In the genomic region with DNA sequence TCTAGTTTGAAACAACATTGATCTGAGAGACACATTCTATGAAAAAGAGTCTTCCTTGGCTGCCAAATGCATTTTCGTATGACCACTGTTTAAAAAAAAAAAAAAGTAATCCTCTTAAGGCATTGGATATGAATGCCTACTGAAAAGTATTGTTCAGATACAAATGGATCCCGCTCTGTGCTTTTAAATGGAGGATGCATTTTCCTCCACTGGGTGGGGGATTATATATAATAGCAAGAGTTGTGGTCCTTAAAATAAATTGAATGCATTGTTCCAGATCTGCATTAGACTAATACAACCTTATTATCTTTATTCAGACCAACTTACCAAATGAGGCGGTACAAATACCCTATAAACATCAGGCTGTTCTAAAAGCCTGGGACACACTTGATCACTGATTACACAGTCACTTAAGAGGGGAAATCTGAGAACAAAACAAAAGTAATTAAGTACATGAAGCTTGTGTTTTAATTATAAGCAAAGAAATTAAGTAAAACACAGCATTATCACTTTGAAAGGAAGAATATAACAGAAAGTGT, we compare ENCODE assay signal across 19 mouse cellular contexts.
DNase-seq lines count a peak whose midpoint lies in the region; ATAC-seq lines count a peak whose summit lies in the region.
"Had no signal": no experiment of that assay in that cellular context is flagged by ENCODE, and none has a peak within 500 bp of the region (broad histone marks: within the 10 kb centered on the region; RNA-seq: fewer than 3 reads in every experiment).

No protein-coding gene starts in this region.

- no peak overlapping the region for H3K9ac ChIP-seq in forebrain, embryonic 12.5 days
- H3K9ac ChIP-seq in forebrain, embryonic 15.5 days (replicated peaks) = no peak overlapping the region
- H3K9ac ChIP-seq in midbrain, embryonic 12.5 days (replicated peaks) = no peak overlapping the region
- no peak overlapping the region for H3K9ac ChIP-seq in midbrain, embryonic 16.5 days (ENCODE audit: low read depth, low read length)
- H3K9ac ChIP-seq in neural tube, embryonic 13.5 days = no peak overlapping the region
- H3K9ac ChIP-seq in neural tube, embryonic 15.5 days (replicated peaks) = no peak overlapping the region
- no peak overlapping the region for H3K9ac ChIP-seq in neural tube, embryonic 14.5 days (replicated peaks; ENCODE audit: low read depth, low read length)
- H3K9ac ChIP-seq: embryonic facial prominence, embryonic 12.5 days; heart, embryonic 13.5 days; hindbrain, embryonic 13.5 days had no signal

- no peak overlapping the region for H3K27ac ChIP-seq in forebrain, embryonic 12.5 days
- no peak overlapping the region for H3K27ac ChIP-seq in forebrain, embryonic 15.5 days (replicated peaks)
- H3K27ac ChIP-seq in midbrain, embryonic 12.5 days (replicated peaks) = no peak overlapping the region
- no peak overlapping the region for H3K27ac ChIP-seq in midbrain, embryonic 16.5 days (ENCODE audit: low read length)
- H3K27ac ChIP-seq in neural tube, embryonic 13.5 days (replicated peaks) = no peak overlapping the region
- H3K27ac ChIP-seq in neural tube, embryonic 15.5 days (replicated peaks) = no peak overlapping the region
- no peak overlapping the region for H3K27ac ChIP-seq in neural tube, embryonic 14.5 days (ENCODE audit: low read depth, low read length)
- H3K27ac ChIP-seq: embryonic facial prominence, embryonic 12.5 days; heart, embryonic 13.5 days; hindbrain, embryonic 13.5 days; hindbrain, postnatal 0 days had no signal

- no peaks in the 10 kb centered on the region for H3K36me3 ChIP-seq in forebrain, embryonic 12.5 days (replicated peaks)
- no peaks in the 10 kb centered on the region for H3K36me3 ChIP-seq in forebrain, embryonic 15.5 days
- no peaks in the 10 kb centered on the region for H3K36me3 ChIP-seq in midbrain, embryonic 12.5 days
- H3K36me3 ChIP-seq in midbrain, embryonic 16.5 days (ENCODE audit: control insufficient read depth, insufficient read depth, low read length) = no peaks in the 10 kb centered on the region
- H3K36me3 ChIP-seq in neural tube, embryonic 13.5 days = no peaks in the 10 kb centered on the region
- no peaks in the 10 kb centered on the region for H3K36me3 ChIP-seq in neural tube, embryonic 15.5 days
- no peaks in the 10 kb centered on the region for H3K36me3 ChIP-seq in neural tube, embryonic 14.5 days (ENCODE audit: control insufficient read depth, insufficient read depth, low read length)
- H3K36me3 ChIP-seq: embryonic facial prominence, embryonic 12.5 days; heart, embryonic 13.5 days; hindbrain, embryonic 13.5 days had no signal

- peaks cover 6% of the 10 kb centered on the region for H3K4me1 ChIP-seq in forebrain, embryonic 12.5 days
- no peaks in the 10 kb centered on the region for H3K4me1 ChIP-seq in forebrain, embryonic 15.5 days
- 0 out of 2 replicates have a peak, but pooled peaks cover 5% of the 10 kb centered on the region for H3K4me1 ChIP-seq in midbrain, embryonic 12.5 days
- no peaks in the 10 kb centered on the region for H3K4me1 ChIP-seq in midbrain, embryonic 16.5 days (ENCODE audit: control insufficient read depth, insufficient read depth, low read length)
- H3K4me1 ChIP-seq in neural tube, embryonic 13.5 days (replicated peaks) = no peaks in the 10 kb centered on the region
- H3K4me1 ChIP-seq in neural tube, embryonic 15.5 days = no peaks in the 10 kb centered on the region
- no peaks in the 10 kb centered on the region for H3K4me1 ChIP-seq in neural tube, embryonic 14.5 days (ENCODE audit: control insufficient read depth, insufficient read depth, low read length)
- H3K4me1 ChIP-seq: embryonic facial prominence, embryonic 12.5 days; heart, embryonic 13.5 days; hindbrain, embryonic 13.5 days had no signal

- ATAC-seq in forebrain, embryonic 12.5 days (ENCODE audit: low FRiP score) = peak; percentile 56; the same call in 1 of the 2 replicates
- no peak for ATAC-seq in forebrain, embryonic 15.5 days (replicated peaks)
- peak; percentile 73 for ATAC-seq in midbrain, embryonic 12.5 days (ENCODE audit: low FRiP score, low read depth)
- no peak for ATAC-seq in midbrain, embryonic 16.5 days
- 0 out of 2 replicates have a peak, but pooled peaks have one; percentile 36 for ATAC-seq in neural tube, embryonic 13.5 days (ENCODE audit: low read depth)
- ATAC-seq in neural tube, embryonic 15.5 days (ENCODE audit: low FRiP score) = no peak
- ATAC-seq in neural tube, embryonic 14.5 days (ENCODE audit: low read depth) = peak; percentile 60; the same call in 1 of the 2 replicates
- ATAC-seq: hindbrain, postnatal 0 days had no signal

- WGBS in forebrain, embryonic 12.5 days = 10% methylated on average over 3 of the region's 3 CpGs
- 7% methylated on average over 3 of the region's 3 CpGs for WGBS in forebrain, embryonic 15.5 days
- 19% methylated on average over 3 of the region's 3 CpGs for WGBS in midbrain, embryonic 12.5 days
- 23% methylated on average over 3 of the region's 3 CpGs for WGBS in midbrain, embryonic 16.5 days
- WGBS in neural tube, embryonic 13.5 days = 39% methylated on average over 3 of the region's 3 CpGs
- 40% methylated on average over 3 of the region's 3 CpGs for WGBS in neural tube, embryonic 15.5 days
- 45% methylated on average over 3 of the region's 3 CpGs for WGBS in neural tube, embryonic 14.5 days

- no peak overlapping the region for H3K4me3 ChIP-seq in forebrain, embryonic 12.5 days (replicated peaks)
- no peak overlapping the region for H3K4me3 ChIP-seq in forebrain, embryonic 15.5 days
- H3K4me3 ChIP-seq in midbrain, embryonic 12.5 days = no peak overlapping the region
- no peak overlapping the region for H3K4me3 ChIP-seq in midbrain, embryonic 16.5 days (ENCODE audit: low read depth, low read length)
- H3K4me3 ChIP-seq in neural tube, embryonic 13.5 days = no peak overlapping the region
- H3K4me3 ChIP-seq in neural tube, embryonic 15.5 days (replicated peaks) = no peak overlapping the region
- H3K4me3 ChIP-seq in neural tube, embryonic 14.5 days (ENCODE audit: low read depth, low read length) = no peak overlapping the region
- H3K4me3 ChIP-seq: embryonic facial prominence, embryonic 12.5 days; heart, embryonic 13.5 days; hindbrain, embryonic 13.5 days had no signal

- H3K9me3 ChIP-seq in forebrain, embryonic 12.5 days = no peaks in the 10 kb centered on the region
- no peaks in the 10 kb centered on the region for H3K9me3 ChIP-seq in forebrain, embryonic 15.5 days
- no peaks in the 10 kb centered on the region for H3K9me3 ChIP-seq in midbrain, embryonic 12.5 days
- no peaks in the 10 kb centered on the region for H3K9me3 ChIP-seq in midbrain, embryonic 16.5 days (replicated peaks; ENCODE audit: control insufficient read depth, low read length, poor library complexity, severe bottlenecking)
- no peaks in the 10 kb centered on the region for H3K9me3 ChIP-seq in neural tube, embryonic 13.5 days
- H3K9me3 ChIP-seq in neural tube, embryonic 15.5 days (replicated peaks) = no peaks in the 10 kb centered on the region
- H3K9me3 ChIP-seq in neural tube, embryonic 14.5 days (ENCODE audit: control insufficient read depth, low read length) = no peaks in the 10 kb centered on the region
- H3K9me3 ChIP-seq: embryonic facial prominence, embryonic 12.5 days; heart, embryonic 13.5 days; hindbrain, embryonic 13.5 days had no signal

- peaks cover 13% of the 10 kb centered on the region for H3K27me3 ChIP-seq in forebrain, embryonic 12.5 days
- peaks cover 11% of the 10 kb centered on the region for H3K27me3 ChIP-seq in forebrain, embryonic 15.5 days
- H3K27me3 ChIP-seq in midbrain, embryonic 12.5 days = no peaks in the 10 kb centered on the region
- H3K27me3 ChIP-seq in midbrain, embryonic 16.5 days (ENCODE audit: control insufficient read depth, insufficient read depth, low read depth, low read length) = no peaks in the 10 kb centered on the region
- no peaks in the 10 kb centered on the region for H3K27me3 ChIP-seq in neural tube, embryonic 13.5 days
- H3K27me3 ChIP-seq in neural tube, embryonic 15.5 days (replicated peaks) = no peaks in the 10 kb centered on the region
- H3K27me3 ChIP-seq in neural tube, embryonic 14.5 days (ENCODE audit: control insufficient read depth, insufficient read depth, low read length) = no peaks in the 10 kb centered on the region
- H3K27me3 ChIP-seq: embryonic facial prominence, embryonic 12.5 days; heart, embryonic 13.5 days; hindbrain, embryonic 13.5 days had no signal

- H3K4me2 ChIP-seq in forebrain, embryonic 12.5 days = no peak overlapping the region
- H3K4me2 ChIP-seq in forebrain, embryonic 15.5 days (replicated peaks) = no peak overlapping the region
- H3K4me2 ChIP-seq in midbrain, embryonic 12.5 days (replicated peaks) = no peak overlapping the region
- no peak overlapping the region for H3K4me2 ChIP-seq in midbrain, embryonic 16.5 days (ENCODE audit: low read length)
- H3K4me2 ChIP-seq in neural tube, embryonic 13.5 days = no peak overlapping the region
- no peak overlapping the region for H3K4me2 ChIP-seq in neural tube, embryonic 15.5 days
- H3K4me2 ChIP-seq in neural tube, embryonic 14.5 days (ENCODE audit: low read depth, low read length) = no peak overlapping the region
- H3K4me2 ChIP-seq: embryonic facial prominence, embryonic 12.5 days; heart, embryonic 13.5 days; hindbrain, embryonic 13.5 days had no signal

- DNase-seq in right cerebral cortex, adult 18-20 months = no peak
- DNase-seq: adrenal gland, postnatal 10 days; cerebellum, adult 11-12 months; cerebellum, adult 9-10 months; cerebellum, postnatal 25 days; gastrocnemius, postnatal 36 days; heart, adult 11 months; heart, postnatal 36 days had no signal

Comparison
In these comparisons a context has a peak if more than half of its experiments do, and no peak if none do; other contexts are left out.
1. ATAC-seq: peak in forebrain, embryonic 12.5 days (single experiment), midbrain, embryonic 12.5 days (single experiment), neural tube, embryonic 13.5 days (single experiment) and neural tube, embryonic 14.5 days (single experiment); none in forebrain, embryonic 15.5 days (single experiment), midbrain, embryonic 16.5 days (single experiment) and neural tube, embryonic 15.5 days (single experiment).